Mouse (Mus musculus) hindbrain, embryonic 13.5 days (tissue): ENCODE results near the gene Smarca4. TPM values are rescaled to one million over a fixed set of nuclear protein-coding genes. Genes with fewer than 3 reads are reported as not detected.
A peak's percentile ranks its signal among the peaks of the same experiment; 100 is the strongest.

Experiments used
- ATAC-seq: fragments of 200-750 bp; cut with Nextera tagmentation; 2 replicates; pipeline ENCODE4 v1.8.0; 2017; ENCODE audit warnings: moderate TSS enrichment; ENCODE audit not compliant: low FRiP score
- H3K27ac ChIP-seq: fragments of 300-500 bp; sonication (generic); 2 replicates; pipeline ENCODE4 v1.5.1; 2015; ENCODE audit warnings: inconsistent platforms, mild to moderate bottlenecking, moderate library complexity
- H3K27me3 ChIP-seq: fragments of 300-500 bp; sonication (generic); 2 replicates; pipeline ENCODE4 v1.6.1; 2015; ENCODE audit warnings: mild to moderate bottlenecking, inconsistent platforms
- H3K36me3 ChIP-seq: fragments of 300-500 bp; sonication (generic); 2 replicates; pipeline ENCODE4 v1.6.1; 2015; ENCODE audit warnings: mild to moderate bottlenecking, inconsistent platforms
- H3K4me1 ChIP-seq: fragments of 300-500 bp; sonication (generic); replicated peaks from 2 replicates; pipeline ENCODE4 v1.6.1; 2015; ENCODE audit warnings: inconsistent platforms
- H3K4me2 ChIP-seq: fragments of 300-500 bp; sonication (generic); 2 replicates; pipeline ENCODE4 v1.6.1; 2015; ENCODE audit warnings: inconsistent platforms, mild to moderate bottlenecking, moderate library complexity
- H3K4me3 ChIP-seq: fragments of 300-500 bp; sonication (generic); 2 replicates; pipeline ENCODE4 v1.5.1; 2015; ENCODE audit warnings: mild to moderate bottlenecking, inconsistent platforms
- H3K9ac ChIP-seq: fragments of 300-500 bp; sonication (generic); 2 replicates; pipeline ENCODE4 v1.6.1; 2015; ENCODE audit warnings: mild to moderate bottlenecking, inconsistent platforms
- H3K9me3 ChIP-seq: fragments of 300-500 bp; sonication (generic); 2 replicates; pipeline ENCODE4 v1.6.1; 2016; ENCODE audit warnings: inconsistent platforms
- WGBS: fragments of 180-500 bp; shearing (Covaris S2); methylation state at CpG from one replicate; pipeline ENCODE4 v1.1.7; 2015; 5-methylcytosine and 5-hydroxymethylcytosine counted together
- polyA plus RNA-seq: library from polyadenylated mRNA; unstranded; fragments of >200 nt; fragmentation: Nextera tagmentation; extraction: Ambion mirVana; gene quantifications from 2 replicates; pipeline ENCODE4 v1.2.1, GENCODE M21; 2015

Gene Smarca4
- polyA plus RNA-seq, result 156 and 158 TPM in 2 replicates

DNA sequence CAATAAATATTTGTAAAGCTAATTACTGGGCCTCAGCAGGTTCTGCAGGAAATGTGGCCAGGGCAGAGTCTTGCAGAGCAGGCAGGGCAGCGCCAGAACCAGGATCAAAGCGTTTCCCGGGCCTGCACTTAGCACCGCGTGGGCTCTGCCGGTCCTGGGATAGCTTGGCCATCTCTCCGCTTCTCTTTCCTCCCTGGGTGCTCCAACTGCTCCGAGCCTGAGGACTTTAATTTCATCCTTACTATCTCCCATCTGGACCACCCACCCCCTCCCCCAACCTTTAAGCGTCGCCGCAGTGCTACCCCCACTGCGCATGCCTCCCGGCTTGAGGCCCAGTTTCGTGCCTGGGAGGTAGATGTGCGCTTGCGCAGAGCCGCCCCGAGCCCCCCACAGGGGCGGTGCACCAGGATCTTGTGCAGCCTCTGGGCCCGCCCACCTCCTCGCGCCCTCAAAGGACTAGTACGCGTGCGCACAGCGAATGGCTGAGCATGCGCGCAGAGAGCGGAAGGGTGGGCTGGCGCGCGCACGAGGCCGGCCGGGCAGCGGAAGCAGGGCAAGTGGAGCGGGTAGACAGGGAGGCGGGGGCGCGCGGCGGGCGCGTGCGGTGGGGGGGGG, at the start of gene Smarca4:
Gene Smarca4, plus strand, starts transcription at position 553 of the 615 bp plus-strand sequence.
- Histone ChIP-seq H3K27ac (peak within 1 kb of the TSS; percentile 99), H3K9me3 (no peaks in the 10 kb centered on the region), H3K9ac (peak within 1 kb of the TSS; percentile 91), H3K4me1 (peaks cover 40% of the 10 kb centered on the region), H3K4me3 (peak within 1 kb of the TSS; percentile 75), H3K36me3 (no peaks in the 10 kb centered on the region), H3K4me2 (peak within 1 kb of the TSS; percentile 82), H3K27me3 (no peaks in the 10 kb centered on the region)
- WGBS, result under 1% methylated on average over 35 of the region's 45 CpGs
- peak; percentile 96 for ATAC-seq

DNA sequence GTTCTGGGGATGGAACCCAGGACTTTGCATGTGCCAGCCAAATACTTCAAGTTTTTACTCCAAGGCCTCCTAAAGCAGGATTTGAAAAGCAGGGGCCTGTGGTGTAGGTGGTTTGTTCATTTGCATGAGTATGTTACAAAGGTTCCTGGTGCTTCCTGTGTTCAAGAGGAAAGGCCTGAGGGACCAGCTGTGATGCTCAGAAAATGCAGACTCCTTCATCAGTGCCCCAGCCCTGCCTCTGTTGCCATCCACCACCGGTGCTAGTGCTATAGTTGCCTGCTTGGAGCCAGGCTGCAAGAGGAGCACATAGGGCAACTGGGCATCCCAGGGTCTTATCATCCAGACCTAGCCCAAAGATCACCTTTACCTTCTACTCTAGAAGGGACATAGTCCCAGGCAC, 49.4 kb upstream of the Smarca4 start:
- WGBS, result 82% methylated on average over 1 of the region's 1 CpGs

DNA sequence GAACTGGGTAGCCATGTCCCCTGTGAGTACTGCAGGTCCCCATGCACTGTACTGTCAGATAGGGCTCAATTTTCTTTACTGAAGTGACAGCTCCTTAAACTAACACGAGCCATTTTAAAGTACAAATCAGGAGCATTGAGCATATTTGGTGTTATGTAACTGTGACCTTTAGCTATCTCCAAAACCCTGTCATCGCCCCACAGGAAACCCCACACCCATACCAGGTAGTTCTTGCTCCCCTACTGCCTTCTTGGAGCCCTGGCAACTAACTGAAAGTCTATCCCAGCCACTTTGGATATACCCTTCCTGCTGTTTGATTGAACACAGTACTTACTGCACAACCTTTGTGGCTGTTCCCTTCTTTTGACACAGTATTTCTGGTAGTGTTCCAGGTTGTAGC, 48.9 kb upstream of the Smarca4 start:
- WGBS, result 94% methylated on average over 2 of the region's 2 CpGs
- H3K27me3 ChIP-seq, result no peaks in the 10 kb centered on the region
- no peak overlapping the region for H3K4me3 ChIP-seq
- ATAC-seq, result no peak
- H3K9me3 ChIP-seq, result no peaks in the 10 kb centered on the region
- H3K36me3 ChIP-seq, result peaks cover 32% of the 10 kb centered on the region
- H3K4me2 ChIP-seq, result no peak overlapping the region
- no peaks in the 10 kb centered on the region; the same call in 1 of the 2 replicates for H3K4me1 ChIP-seq
- H3K9ac ChIP-seq, result no peak overlapping the region
- no peak overlapping the region for H3K27ac ChIP-seq

More for the DNA sequence above, 49.4 kb upstream of the Smarca4 start:
- no peak overlapping the region for H3K4me3 ChIP-seq
- no peak for ATAC-seq
- no peak overlapping the region for H3K9ac ChIP-seq
- H3K9me3 ChIP-seq, result no peaks in the 10 kb centered on the region
- H3K4me1 ChIP-seq, result no peaks in the 10 kb centered on the region; the same call in 1 of the 2 replicates
- peaks cover 30% of the 10 kb centered on the region for H3K36me3 ChIP-seq
- H3K27me3 ChIP-seq, result no peaks in the 10 kb centered on the region
- H3K27ac ChIP-seq, result no peak overlapping the region
- H3K4me2 ChIP-seq, result no peak overlapping the region

DNA sequence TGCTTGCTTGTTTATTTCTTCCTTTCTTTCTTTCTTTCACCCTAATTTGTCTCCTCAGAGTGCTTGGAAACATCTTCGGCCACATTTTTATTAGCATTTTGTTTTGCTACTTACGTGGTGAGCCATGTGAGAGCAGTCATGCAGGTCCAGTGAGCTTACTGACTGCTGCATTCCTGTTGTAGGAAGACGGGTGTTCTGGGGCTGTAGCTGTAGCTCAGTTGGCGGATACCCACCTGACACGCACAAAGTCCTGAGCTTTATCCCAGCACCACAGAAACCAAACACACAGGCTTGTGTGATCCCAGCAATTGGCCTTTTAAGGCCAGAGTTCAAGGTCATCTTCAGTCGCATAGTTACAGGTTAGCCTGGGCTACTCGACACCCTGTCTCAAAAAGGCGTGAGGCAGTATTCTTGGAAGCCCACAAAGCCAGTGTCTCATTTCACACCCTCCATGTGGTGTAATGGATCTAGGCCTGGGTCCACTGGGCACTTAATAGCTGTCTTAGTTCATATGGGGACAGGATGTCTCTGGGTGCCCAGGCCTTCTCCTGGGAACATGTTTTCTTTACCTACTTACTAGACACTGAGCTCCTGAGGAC, 47.2 kb upstream of the Smarca4 start:
- WGBS, result 89% methylated on average over 8 of the region's 8 CpGs
- no peak overlapping the region for H3K4me3 ChIP-seq
- no peaks in the 10 kb centered on the region; the same call in 1 of the 2 replicates for H3K4me1 ChIP-seq
- H3K27me3 ChIP-seq, result no peaks in the 10 kb centered on the region
- H3K9me3 ChIP-seq, result no peaks in the 10 kb centered on the region
- no peak overlapping the region for H3K9ac ChIP-seq
- 0 out of 2 replicates have a peak overlapping the region, but pooled peaks have one; percentile 13 for H3K27ac ChIP-seq
- peaks cover 44% of the 10 kb centered on the region for H3K36me3 ChIP-seq
- ATAC-seq, result no peak
- H3K4me2 ChIP-seq, result no peak overlapping the region

DNA sequence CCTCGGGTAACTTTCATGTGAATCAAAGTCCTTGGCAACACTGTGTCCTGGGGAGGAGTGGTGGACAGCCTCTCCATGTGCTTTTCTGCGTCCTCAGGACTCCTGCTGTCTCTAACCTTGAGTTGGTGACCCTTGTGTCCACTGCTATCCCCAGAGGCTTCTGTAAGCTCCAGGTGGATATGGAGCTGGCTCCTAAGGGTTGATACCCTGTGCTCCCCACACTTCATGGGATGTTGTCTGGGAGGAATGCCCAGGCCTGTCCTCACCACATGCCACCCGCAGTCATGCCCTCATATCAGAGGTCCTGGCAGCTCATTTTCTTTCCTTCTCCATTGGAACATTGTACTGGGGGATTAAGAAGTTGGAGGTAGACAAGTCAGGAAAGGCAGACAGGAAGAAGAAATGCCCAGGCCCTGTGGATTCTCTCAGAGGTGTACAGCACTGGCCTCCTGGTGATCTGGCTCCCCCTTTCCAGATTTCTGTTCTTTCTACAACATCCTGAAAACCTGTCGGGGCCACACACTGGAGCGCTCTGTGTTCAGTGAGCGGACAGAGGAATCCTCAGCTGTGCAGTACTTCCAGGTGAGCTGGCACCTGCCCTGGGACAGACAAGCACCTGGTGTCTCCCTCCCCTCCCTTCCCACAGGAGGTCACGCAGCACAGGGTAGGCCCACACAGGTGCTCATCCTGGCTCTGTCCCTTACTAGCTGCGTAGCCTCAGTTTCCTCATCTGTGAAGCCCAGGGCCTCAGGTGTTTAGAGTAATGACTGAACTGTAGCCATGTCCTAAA, 41.8 kb upstream of the Smarca4 start:
- no peaks in the 10 kb centered on the region for H3K9me3 ChIP-seq
- H3K27me3 ChIP-seq, result no peaks in the 10 kb centered on the region
- WGBS, result 96% methylated on average over 8 of the region's 8 CpGs
- H3K4me2 ChIP-seq, result no peak overlapping the region
- H3K27ac ChIP-seq, result no peak overlapping the region
- no peak overlapping the region for H3K9ac ChIP-seq
- no peaks in the 10 kb centered on the region for H3K4me1 ChIP-seq
- H3K36me3 ChIP-seq, result peaks cover 88% of the 10 kb centered on the region
- no peak for ATAC-seq
- H3K4me3 ChIP-seq, result no peak overlapping the region

DNA sequence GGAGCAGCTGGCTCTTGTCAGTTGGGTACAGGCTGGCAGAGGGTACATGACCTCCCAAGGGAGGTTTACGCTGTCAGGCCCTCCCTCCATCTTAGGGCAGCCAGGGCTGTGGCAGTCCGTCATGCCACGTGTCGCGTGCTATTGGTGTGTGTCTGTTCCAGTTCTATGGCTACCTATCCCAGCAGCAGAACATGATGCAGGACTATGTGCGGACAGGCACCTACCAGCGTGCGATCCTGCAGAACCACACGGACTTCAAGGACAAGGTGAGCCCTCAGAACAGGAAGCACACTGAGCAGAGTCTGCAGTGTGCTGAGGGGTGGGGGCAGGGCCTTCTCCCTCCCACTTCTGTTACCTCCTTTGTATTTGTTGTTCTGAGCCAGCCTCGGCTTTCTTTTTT, 40.7 kb upstream of the Smarca4 start:
- Histone ChIP-seq H3K27ac (no peak overlapping the region), H3K9ac (no peak overlapping the region), H3K4me2 (no peak overlapping the region), H3K4me1 (no peaks in the 10 kb centered on the region), H3K4me3 (no peak overlapping the region), H3K27me3 (no peaks in the 10 kb centered on the region), H3K9me3 (no peaks in the 10 kb centered on the region), H3K36me3 (peaks cover 88% of the 10 kb centered on the region)
- 95% methylated on average over 10 of the region's 10 CpGs for WGBS
- no peak for ATAC-seq

DNA sequence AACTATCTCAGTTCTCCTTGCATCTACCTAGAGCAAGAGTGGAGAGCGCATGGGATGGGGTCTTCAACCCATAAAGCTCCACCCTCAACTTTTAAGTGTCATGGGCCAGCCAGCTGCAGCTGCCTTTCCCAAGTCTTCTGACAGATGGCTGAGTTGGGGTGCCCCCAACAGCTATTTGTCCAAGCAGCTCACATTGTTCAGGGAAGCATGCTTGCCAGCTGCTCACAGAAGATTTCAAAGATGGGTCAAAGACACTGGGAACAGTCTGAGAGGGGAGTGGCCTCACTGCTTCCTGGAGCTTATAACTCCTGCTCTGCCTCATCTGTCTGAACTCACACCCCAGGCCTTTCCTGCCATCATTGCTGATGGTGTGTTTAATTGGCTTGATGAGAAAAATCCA, 39.7 kb upstream of the Smarca4 start:
- peaks cover 89% of the 10 kb centered on the region for H3K36me3 ChIP-seq

DNA sequence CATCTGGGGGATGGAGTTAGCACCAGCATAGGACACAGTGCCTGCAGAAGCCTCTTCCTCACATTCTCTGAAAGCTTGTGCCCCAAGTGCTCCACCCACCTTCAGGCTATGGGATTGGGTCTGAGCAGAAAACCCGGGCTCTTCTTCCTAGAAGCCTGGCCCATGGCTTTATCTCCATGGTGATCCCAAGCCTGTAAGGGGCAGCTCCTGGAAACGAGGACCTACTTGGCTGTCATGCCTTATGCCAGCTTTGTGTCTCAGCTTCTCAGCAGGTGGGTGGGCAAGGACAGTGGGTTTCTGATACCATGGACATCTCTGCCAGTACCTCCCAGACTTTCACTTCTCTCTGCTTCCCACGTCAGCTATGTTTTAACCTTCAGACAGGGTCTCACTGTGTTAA, 37.7 kb upstream of the Smarca4 start:
- no peak overlapping the region for H3K4me2 ChIP-seq
- 67% methylated on average over 3 of the region's 3 CpGs for WGBS
- H3K9me3 ChIP-seq, result no peaks in the 10 kb centered on the region
- ATAC-seq, result no peak
- H3K4me3 ChIP-seq, result no peak overlapping the region
- no peaks in the 10 kb centered on the region for H3K4me1 ChIP-seq
- no peak overlapping the region for H3K9ac ChIP-seq
- H3K36me3 ChIP-seq, result peaks cover 90% of the 10 kb centered on the region
- no peaks in the 10 kb centered on the region for H3K27me3 ChIP-seq
- H3K27ac ChIP-seq, result no peak overlapping the region

More for the DNA sequence above, 39.7 kb upstream of the Smarca4 start:
- no peak overlapping the region for H3K4me3 ChIP-seq
- no peak overlapping the region for H3K4me2 ChIP-seq
- H3K4me1 ChIP-seq, result no peaks in the 10 kb centered on the region
- H3K27ac ChIP-seq, result no peak overlapping the region
- ATAC-seq, result no peak
- H3K27me3 ChIP-seq, result no peaks in the 10 kb centered on the region
- WGBS, result 80% methylated on average over 1 of the region's 1 CpGs
- no peak overlapping the region for H3K9ac ChIP-seq
- no peaks in the 10 kb centered on the region for H3K9me3 ChIP-seq

DNA sequence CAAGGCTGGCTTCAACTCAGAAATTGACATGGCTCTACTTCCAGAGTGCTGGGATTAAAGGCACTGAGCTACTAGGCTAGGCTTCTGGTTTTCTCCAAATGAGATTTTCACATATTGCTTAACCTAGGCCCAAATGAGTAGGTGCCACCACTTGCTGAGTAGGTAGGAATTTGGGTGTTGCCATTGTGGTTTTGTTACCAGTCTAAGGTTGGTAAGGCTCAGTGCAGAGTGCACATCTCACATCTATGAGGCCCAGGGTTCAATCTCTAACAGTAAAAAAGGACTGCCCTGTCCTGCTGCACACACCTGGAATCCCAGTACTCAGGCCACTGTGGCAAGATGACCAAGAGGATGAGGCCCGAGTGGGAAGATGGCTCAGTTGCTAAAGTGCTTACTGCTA, 30.6 kb upstream of the Smarca4 start:
- no peak overlapping the region for H3K4me3 ChIP-seq
- no peaks in the 10 kb centered on the region for H3K9me3 ChIP-seq
- no peak for ATAC-seq
- no peak overlapping the region for H3K27ac ChIP-seq
- WGBS, result 96% methylated on average over 1 of the region's 1 CpGs
- no peak overlapping the region for H3K4me2 ChIP-seq
- H3K9ac ChIP-seq, result no peak overlapping the region
- no peaks in the 10 kb centered on the region for H3K4me1 ChIP-seq
- H3K27me3 ChIP-seq, result no peaks in the 10 kb centered on the region
- H3K36me3 ChIP-seq, result peaks cover 97% of the 10 kb centered on the region

DNA sequence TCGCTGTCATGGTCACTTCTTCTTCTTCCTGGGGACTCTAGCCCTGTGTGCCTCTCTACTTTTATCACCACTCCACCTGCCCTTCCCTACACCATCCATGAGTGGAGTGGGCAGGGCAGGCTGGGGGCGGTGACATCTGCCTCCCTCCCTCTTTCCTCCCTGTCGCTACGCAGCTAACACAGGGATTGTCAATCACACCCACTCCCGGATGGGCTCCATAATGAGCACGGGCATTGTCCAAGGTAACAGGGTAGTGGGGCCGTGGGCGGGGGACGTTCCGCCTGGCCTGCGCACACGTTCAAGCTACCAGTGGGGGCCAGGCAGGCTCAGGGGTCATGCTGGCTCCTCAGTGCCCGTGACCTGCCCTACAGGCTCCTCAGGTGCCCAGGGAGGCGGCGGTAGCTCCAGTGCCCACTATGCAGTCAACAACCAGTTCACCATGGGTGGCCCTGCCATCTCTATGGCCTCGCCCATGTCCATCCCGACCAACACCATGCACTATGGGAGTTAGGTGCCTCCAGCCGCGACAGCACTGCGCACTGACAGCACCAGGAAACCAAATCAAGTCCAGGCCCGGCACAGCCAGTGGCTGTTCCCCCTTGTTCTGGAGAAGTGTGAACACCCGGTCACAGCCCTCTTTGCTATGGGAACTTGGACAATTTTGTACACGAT, 28.2 kb upstream of the Smarca4 start:
- Histone ChIP-seq H3K4me1 (peaks cover 16% of the 10 kb centered on the region), H3K4me2 (no peak overlapping the region), H3K9ac (no peak overlapping the region), H3K36me3 (peaks cover 74% of the 10 kb centered on the region), H3K27me3 (no peaks in the 10 kb centered on the region), H3K9me3 (no peaks in the 10 kb centered on the region), H3K27ac (no peak overlapping the region), H3K4me3 (no peak overlapping the region)
- 87% methylated on average over 23 of the region's 23 CpGs for WGBS
- no peak for ATAC-seq

DNA sequence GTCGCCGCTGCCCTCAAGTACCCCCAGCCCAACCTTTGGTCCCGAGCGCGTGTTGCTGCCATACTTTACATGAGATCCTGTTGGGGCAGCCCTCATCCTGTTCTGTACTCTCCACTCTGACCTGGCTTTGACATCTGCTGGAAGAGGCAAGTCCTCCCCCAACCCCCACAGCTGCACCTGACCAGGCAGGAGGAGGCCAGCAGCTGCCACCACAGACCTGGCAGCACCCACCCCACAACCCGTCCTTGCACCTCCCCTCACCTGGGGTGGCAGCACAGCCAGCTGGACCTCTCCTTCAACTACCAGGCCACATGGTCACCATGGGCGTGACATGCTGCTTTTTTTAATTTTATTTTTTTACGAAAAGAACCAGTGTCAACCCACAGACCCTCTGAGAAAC, 27.6 kb upstream of the Smarca4 start:
- Histone ChIP-seq H3K27ac (no peak overlapping the region), H3K27me3 (no peaks in the 10 kb centered on the region), H3K9ac (no peak overlapping the region), H3K9me3 (no peaks in the 10 kb centered on the region), H3K4me1 (peaks cover 17% of the 10 kb centered on the region), H3K4me2 (no peak overlapping the region), H3K4me3 (no peak overlapping the region), H3K36me3 (peaks cover 68% of the 10 kb centered on the region)
- ATAC-seq, result no peak
- WGBS, result 92% methylated on average over 8 of the region's 8 CpGs

DNA sequence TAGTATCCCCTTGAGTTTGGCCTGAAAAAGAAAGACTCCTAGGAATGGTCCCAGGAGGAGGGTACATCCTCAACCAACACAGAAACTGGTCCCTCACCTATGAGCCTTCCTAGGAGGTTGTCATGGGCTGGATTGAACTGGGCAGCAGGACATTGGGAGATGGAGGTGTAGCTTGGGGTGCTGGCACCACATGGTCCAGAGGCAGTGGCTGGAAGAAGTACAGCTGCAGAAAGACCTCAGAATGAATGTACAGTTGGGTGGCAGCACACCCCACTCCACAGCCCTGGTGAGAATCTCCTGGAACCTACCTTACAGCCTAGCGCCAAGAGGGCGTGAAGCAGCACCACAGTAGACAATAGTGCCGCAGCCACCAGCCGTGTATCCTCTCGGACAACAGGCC, 26.4 kb upstream of the Smarca4 start:
- H3K4me2 ChIP-seq, result no peak overlapping the region
- no peak overlapping the region for H3K27ac ChIP-seq
- H3K4me1 ChIP-seq, result peaks cover 29% of the 10 kb centered on the region
- H3K9me3 ChIP-seq, result no peaks in the 10 kb centered on the region
- H3K9ac ChIP-seq, result no peak overlapping the region
- H3K27me3 ChIP-seq, result no peaks in the 10 kb centered on the region
- H3K36me3 ChIP-seq, result peaks cover 57% of the 10 kb centered on the region
- no peak for ATAC-seq
- no peak overlapping the region for H3K4me3 ChIP-seq
- WGBS, result 94% methylated on average over 5 of the region's 5 CpGs
